In genomic region chr8:122924091-122924490, GRCm38 (mm10) we compare ENCODE assay signal across 14 mouse cellular contexts.
DNase-seq lines count a peak whose midpoint lies in the region; ATAC-seq lines count a peak whose summit lies in the region.
"Had no signal": no experiment of that assay in that cellular context is flagged by ENCODE, and none has a peak within 500 bp of the region (broad histone marks: within the 10 kb centered on the region; RNA-seq: fewer than 3 reads in every experiment).

No protein-coding gene starts in this region.

- DNase-seq in frontal cortex, postnatal 10 days (ENCODE audit: low spot score in 2 of 2): no peak
- DNase-seq in thymus, postnatal 0 days (ENCODE audit: low spot score): peak; percentile 46
- DNase-seq in thymus, postnatal 10 days (ENCODE audit: low spot score in 2 of 2): no peak
- no peak for DNase-seq in testis, postnatal 10 days (ENCODE audit: low spot score)
- DNase-seq in gastrocnemius, postnatal 25 days: no peak
- DNase-seq: B cell, adult 2 months; forebrain, postnatal 0 days; kidney, postnatal 25 days had no signal

- no peaks in the 10 kb centered on the region for H3K9me3 ChIP-seq in intestine, embryonic 16.5 days (ENCODE audit: control insufficient read depth, low read length)
- H3K9me3 ChIP-seq in intestine, embryonic 15.5 days: no peaks in the 10 kb centered on the region
- H3K9me3 ChIP-seq: embryonic facial prominence, embryonic 12.5 days; hindbrain, embryonic 15.5 days; lung, embryonic 15.5 days had no signal

- peak overlapping the region; percentile 45 for H3K27ac ChIP-seq in intestine, embryonic 16.5 days (ENCODE audit: low read length)
- H3K27ac ChIP-seq in intestine, embryonic 15.5 days: no peak overlapping the region
- H3K27ac ChIP-seq: embryonic facial prominence, embryonic 12.5 days; hindbrain, embryonic 15.5 days; lung, embryonic 15.5 days had no signal

- H3K4me2 ChIP-seq in intestine, embryonic 16.5 days (ENCODE audit: low read depth, low read length): no peak overlapping the region
- no peak overlapping the region for H3K4me2 ChIP-seq in intestine, embryonic 15.5 days (replicated peaks)
- H3K4me2 ChIP-seq: embryonic facial prominence, embryonic 12.5 days; hindbrain, embryonic 15.5 days; lung, embryonic 15.5 days had no signal

- no peak overlapping the region for H3K9ac ChIP-seq in intestine, embryonic 16.5 days (ENCODE audit: low read depth, low read length)
- H3K9ac ChIP-seq in intestine, embryonic 15.5 days: no peak overlapping the region
- H3K9ac ChIP-seq: embryonic facial prominence, embryonic 12.5 days; forebrain, postnatal 0 days; hindbrain, embryonic 15.5 days; lung, embryonic 15.5 days had no signal

- WGBS in intestine, embryonic 16.5 days: 68% methylated on average over 6 of the region's 6 CpGs
- WGBS in intestine, embryonic 15.5 days: 69% methylated on average over 6 of the region's 6 CpGs

- no peaks in the 10 kb centered on the region for H3K36me3 ChIP-seq in intestine, embryonic 16.5 days (ENCODE audit: control insufficient read depth, insufficient read depth, low read length)
- no peaks in the 10 kb centered on the region for H3K36me3 ChIP-seq in intestine, embryonic 15.5 days
- H3K36me3 ChIP-seq: embryonic facial prominence, embryonic 12.5 days; hindbrain, embryonic 15.5 days had no signal

- H3K4me3 ChIP-seq in intestine, embryonic 16.5 days (ENCODE audit: low read length): no peak overlapping the region
- no peak overlapping the region for H3K4me3 ChIP-seq in intestine, embryonic 15.5 days (replicated peaks)
- H3K4me3 ChIP-seq: embryonic facial prominence, embryonic 12.5 days; hindbrain, embryonic 15.5 days; lung, embryonic 15.5 days had no signal

- ATAC-seq in frontal cortex, adult (ENCODE audit: low TSS enrichment): 0 out of 2 replicates have a peak, but pooled peaks have one; percentile 6
- ATAC-seq in intestine, embryonic 16.5 days: no peak
- no peak for ATAC-seq in intestine, embryonic 15.5 days
- ATAC-seq: forebrain, postnatal 0 days had no signal

- H3K27me3 ChIP-seq in intestine, embryonic 16.5 days (replicated peaks; ENCODE audit: control insufficient read depth, insufficient read depth, low read length): no peaks in the 10 kb centered on the region
- H3K27me3 ChIP-seq in intestine, embryonic 15.5 days (replicated peaks): no peaks in the 10 kb centered on the region
- H3K27me3 ChIP-seq: embryonic facial prominence, embryonic 12.5 days; hindbrain, embryonic 15.5 days; lung, embryonic 15.5 days had no signal

- peaks cover 36% of the 10 kb centered on the region for H3K4me1 ChIP-seq in intestine, embryonic 16.5 days (ENCODE audit: control insufficient read depth, insufficient read depth, low read length)
- H3K4me1 ChIP-seq in intestine, embryonic 15.5 days (replicated peaks): peaks cover 18% of the 10 kb centered on the region
